Mouse (Mus musculus) skeletal muscle tissue, adult 2 months (tissue): ENCODE measurements around the gene Mgat5.
A peak's percentile ranks its signal among the peaks of the same experiment; 100 is the strongest.

Source experiments
- DNase-seq: peaks from one replicate; pipeline ENCODE4 v3.0.0-alpha.2; 2012; ENCODE audit warnings: low read depth, low spot score

Mgat5 gene

DNA sequence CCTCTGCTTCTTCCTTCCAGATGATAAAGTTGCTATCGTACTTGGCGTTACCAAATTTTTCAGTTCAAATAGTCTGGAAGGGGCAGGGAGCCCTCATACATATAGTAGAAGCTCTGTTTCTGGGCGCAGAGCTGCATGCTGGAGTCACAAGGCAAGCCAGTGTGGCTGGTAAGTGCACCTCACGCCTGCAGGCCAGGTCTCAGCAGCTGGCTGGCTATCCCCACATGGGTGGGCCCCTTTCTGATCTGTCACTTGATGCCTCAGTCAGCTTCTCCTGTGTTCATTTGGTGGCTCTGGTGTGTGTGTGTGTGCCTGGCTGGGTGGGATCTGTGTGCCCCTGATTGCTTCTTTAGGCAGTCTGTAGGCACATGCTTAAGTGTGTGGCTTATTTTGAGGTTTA lies 12.8 kb downstream of the Mgat5 start:
- no peak for DNase-seq

DNA sequence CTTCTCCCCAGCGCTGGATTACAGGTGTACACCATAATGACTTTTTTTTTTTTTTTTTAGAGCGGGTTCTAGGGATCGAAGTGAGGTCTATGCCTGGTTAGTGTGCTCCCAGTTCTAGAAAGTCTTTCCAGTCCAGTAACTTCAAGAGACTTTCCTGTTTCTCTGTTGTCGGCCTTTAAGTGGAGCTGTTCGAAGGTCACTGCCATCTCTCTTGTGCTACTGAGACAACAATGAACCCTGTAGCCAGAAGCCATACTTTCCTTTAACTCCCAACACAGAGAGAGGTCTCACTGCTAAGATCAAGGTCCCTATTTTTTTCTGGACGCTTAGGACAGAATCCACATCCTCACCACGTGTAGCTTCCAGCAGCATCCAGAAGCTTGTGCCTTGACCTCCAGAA lies 13.4 kb downstream of the Mgat5 start:
- no peak for DNase-seq

- no peak for DNase-seq
These were observed 14.3 kb downstream of the Mgat5 start for GRCm38 (mm10) chr1:127219161-127219560.

DNA sequence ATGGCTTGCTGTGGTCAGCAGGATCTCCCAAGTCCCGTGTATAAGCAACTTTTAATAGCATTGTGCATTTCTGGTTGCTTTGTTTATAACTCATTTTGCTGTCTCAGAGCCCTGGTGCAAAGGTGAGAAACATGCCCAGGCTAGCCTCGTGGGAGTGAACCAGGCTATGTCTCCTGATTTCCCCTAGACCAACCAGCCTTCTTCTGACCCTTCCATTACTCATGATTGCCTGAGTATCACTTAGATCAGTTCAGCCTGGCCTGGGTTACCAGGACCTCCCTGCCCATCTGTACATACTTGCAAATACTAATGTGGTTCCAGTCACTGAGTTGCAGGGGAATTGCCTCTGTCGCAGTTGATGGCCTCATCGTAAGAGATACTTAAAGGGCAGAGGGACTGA lies 14.8 kb downstream of the Mgat5 start:
- no peak for DNase-seq

DNA sequence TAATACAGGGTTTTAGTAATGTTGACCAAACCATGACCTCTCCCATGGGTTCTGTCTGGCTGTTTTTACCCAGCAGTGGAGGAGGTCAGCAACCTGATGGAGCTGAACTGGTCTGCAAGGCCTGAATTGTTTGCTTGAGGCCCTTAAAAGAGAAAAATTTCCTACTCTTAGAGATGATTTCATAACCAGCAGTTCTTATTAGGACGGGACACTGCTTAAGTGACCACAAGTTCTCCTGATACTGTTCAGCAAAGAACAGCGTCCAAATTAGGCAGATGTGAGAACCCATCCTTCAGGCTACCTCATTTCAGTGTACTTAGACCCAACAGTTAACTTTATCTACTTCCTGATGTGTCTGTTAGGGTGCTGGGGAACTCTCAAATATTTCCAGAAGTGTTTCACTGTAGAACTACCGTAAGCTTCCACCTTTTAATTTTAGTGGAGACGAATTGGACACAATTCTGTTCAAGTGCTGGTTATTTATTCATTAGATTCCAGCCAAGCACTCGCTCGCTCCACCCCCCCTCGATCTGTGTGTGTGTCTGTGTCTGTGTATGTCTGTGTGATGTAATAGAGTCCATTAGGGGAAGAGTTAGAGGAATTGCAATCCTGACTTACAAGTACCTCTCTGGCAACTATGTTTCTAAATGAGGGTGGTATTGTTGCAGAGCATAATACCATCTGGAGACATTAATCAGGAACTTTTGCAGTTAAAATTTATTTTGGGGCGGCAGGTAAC lies 17.4 kb downstream of the Mgat5 start:
- no peak for DNase-seq

GRCm38 (mm10) chr1:127225060-127225459 lies 20.2 kb downstream of the Mgat5 start:
- DNase-seq = no peak

- no peak for DNase-seq
These were observed 24.2 kb downstream of the Mgat5 start for GRCm38 (mm10) chr1:127229011-127229410.

GRCm38 (mm10) chr1:127230468-127230867 lies 25.7 kb downstream of the Mgat5 start:
- DNase-seq = no peak

DNA sequence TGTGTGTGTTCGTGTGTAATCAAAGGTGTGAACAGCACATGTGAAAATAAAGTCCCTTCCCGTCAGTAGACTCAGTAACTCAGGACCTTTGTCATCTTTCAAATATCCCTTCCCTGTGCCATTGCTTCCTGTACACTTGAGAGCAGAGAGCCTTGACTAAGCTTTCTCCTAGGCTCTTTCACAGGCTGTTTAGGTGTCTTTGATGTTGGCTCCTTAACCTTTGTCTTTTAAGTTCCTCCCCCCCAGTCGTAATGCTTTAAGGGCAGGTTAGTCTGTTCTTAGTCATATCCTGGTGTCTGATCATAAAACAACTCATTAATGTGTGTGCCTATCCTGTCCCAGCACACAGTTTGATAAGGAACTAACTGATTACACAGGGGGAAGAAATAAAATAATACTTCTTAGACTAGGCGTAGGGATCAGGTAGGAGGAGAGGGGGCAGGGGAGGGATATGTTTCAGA lies 28.4 kb downstream of the Mgat5 start:
- no peak for DNase-seq

DNA sequence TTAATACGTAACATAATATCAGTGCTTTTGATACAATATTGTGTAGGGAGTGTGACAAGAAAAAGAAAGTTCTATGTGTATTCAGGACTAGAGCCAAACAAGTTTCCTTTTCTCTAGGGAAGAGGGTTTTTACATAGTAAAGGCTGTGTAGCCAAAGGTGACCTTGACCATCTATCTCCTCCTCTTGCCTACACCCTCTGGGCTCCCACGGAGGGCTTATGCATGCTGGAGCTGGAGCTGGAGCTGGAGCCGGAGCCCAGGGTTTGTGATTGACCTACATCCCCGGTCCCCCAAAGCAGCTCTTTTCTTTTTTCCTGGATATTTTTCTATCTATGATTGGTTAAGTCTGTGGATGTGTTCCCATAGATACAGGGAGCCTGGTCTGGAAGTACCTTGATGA lies 30.3 kb downstream of the Mgat5 start:
- DNase-seq = no peak

DNA sequence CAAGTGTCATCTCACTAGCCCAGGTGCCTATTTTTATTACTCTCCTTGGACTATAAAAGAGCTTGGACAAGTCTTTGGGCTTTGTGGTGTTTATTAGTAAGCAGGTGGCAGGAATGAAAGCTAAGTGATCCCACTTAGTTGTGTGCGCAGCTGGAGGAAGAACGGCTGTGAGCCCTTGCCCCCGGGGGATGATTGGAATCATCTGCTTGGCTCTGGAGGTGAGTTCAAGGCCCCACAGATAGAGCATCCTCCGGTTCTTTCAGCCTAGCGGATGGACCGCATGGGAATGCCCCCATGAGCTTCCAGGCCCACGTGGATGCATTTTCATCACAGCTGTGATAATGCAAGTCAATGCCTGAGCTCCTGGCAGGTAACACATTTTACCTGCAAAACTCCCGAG lies 31.6 kb downstream of the Mgat5 start:
- DNase-seq = no peak

- DNase-seq = no peak
These were observed 34.1 kb downstream of the Mgat5 start for GRCm38 (mm10) chr1:127238871-127239314.

- peak; percentile 11 for DNase-seq
These were observed 35.1 kb downstream of the Mgat5 start for GRCm38 (mm10) chr1:127239914-127240313.

DNA sequence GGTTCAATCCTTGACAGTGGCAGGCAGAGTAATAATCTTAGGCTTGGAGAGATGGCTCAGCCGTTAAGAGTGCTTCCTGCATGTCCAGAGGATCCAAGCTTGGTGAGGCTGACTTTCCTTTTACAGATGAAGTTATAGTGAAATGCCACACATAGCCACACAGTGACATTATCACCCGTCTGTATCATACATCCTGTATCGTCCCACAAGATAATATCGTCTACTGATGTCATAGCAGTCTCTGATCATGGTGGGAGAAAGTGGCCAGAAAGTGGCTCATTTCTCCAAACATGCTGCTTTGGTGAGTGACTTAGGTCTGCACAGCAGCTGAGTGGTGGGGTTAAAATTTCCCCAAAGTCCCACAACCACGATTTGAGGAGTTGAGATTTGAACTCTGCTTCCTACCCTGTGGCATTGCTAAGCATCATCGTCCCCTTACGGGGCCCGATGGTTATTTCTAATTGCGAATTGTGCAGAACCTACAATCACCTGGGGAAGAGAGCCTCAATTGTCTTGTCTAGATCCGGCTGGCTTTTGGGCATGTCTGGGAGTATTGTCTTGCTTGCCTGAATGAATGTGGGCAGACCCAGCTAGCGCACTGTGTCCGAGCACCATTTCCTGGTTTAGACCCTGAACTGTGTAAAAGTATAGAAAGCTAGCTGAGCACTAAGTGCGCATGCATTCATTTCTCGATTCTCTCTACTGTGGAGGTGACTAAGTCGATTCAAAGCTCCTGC lies 37.5 kb downstream of the Mgat5 start:
- DNase-seq = no peak

- DNase-seq = peak; percentile 12
These were observed 38.2 kb downstream of the Mgat5 start for GRCm38 (mm10) chr1:127242888-127243588.

GRCm38 (mm10) chr1:127244054-127244770 lies 39.4 kb downstream of the Mgat5 start:
- no peak for DNase-seq

DNA sequence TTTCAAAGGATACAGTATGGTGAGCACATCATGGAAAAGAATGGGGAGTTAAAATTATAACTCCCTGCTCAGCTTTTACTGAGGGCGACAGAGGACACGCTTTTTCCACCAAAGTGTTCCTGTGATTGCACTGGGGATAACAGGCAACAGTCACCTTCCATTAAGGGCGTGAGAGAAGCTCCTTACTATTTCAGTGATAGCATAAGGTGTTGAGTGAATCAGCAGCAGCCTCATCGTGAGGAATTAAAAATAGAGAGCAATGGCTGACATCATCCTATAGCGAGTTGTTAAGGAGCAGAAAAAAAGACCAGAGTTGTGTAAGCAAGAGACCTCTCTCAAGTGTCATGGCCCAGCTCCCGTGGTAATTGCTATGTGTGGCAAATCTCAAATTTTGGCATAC lies 41.3 kb downstream of the Mgat5 start:
- no peak for DNase-seq

DNA sequence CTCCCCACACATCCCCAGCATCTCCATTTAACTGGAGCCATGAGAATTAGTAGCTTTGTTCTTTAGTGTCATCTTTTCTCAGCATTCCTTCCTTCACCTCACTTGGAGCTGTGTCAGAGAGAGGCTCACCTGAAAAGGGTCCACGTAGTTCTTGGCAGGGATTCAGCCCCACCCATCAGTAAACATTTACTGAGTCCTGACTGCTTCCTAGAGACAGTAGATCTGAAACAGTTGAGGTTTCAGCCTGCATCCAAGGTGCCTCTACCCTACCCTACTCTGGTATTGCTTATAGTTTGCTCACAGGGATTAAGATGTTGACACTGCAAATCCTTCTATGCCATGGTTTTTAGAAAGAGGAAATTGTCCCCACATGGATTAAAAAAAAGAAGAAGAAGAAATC lies 43.6 kb downstream of the Mgat5 start:
- no peak for DNase-seq

GRCm38 (mm10) chr1:127249621-127250020 lies 44.8 kb downstream of the Mgat5 start:
- no peak for DNase-seq

DNA sequence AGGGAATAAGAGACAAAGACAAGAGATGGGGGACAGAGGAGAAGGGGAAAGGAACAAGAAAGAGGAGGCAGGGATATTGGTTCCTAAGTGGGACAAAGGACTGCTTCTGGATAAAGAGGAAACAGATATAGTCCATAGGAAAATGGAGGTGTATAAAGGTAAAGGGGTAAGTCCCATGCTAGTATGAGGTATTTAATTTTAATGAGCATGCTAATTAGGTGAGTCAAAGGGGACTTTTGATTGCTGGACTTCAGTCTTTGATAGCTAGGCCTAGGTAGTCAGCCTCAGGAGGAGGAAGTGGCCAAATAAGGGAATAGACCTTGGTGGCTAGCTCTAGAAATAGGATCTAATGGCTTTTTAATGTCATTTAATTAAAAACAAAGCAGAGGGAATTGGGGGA lies 45.5 kb downstream of the Mgat5 start:
- DNase-seq = no peak

DNA sequence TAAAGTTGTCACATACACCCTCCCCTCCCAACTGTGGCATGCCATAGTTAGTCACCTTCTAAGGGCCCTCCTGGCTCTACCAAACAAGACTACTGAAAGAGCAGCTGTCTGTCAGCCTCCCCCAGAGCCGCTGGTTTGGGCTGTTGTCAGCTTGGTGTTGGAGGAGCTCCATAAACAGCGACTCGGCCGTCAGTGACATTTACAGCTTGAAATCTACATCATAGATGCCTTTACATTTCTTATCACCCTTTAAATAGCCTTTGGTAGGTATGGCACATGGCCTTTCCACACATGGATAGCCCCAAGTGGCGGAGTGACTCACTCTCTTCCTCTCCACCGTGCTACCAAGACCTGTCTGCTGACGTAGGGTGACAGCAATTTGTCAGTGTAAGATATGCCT lies 46.9 kb downstream of the Mgat5 start:
- DNase-seq = no peak

GRCm38 (mm10) chr1:127257005-127257404 lies 52.2 kb downstream of the Mgat5 start:
- no peak for DNase-seq
